Mouse (Mus musculus): ENCODE results near the gene Rpl7l1.

DNA sequence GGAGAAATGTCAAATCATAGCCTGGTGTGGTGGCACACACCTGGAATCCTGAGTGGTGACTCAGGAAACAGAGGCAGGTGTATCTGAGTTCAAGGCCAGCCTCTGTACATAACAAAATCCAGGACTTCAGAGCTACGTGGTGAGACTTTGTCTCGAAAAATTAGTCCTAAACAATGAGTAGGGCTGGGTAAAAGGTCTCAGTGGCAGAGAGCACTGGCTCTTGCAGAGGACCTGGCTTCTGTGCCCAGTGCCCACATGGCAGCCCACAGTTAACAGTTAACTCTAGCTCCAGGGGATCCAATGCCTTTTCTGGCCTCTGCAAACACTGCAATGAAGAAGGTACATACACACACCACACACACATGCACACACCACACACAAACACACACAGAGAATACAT, 34.7 kb downstream of the Rpl7l1 start:
- TF ChIP-seq CTCF (conservative IDR thresholded peaks at IDR 0.05; ENCODE audit: low read length), result no peak
- no peak for TF ChIP-seq NANOG (IDR thresholded peaks at IDR 0.05; ENCODE audit: borderline replicate concordance, low read length)

Measured in E14TG2a.4 (cell line).